Comparison of ENCODE assay signal across 20 mouse cellular contexts in genomic region chr12:116887496-116888281, GRCm38 (mm10).
A peak's percentile ranks its signal among the peaks of the same experiment; 100 is the strongest.
DNase-seq lines count a peak whose midpoint lies in the region; ATAC-seq lines count a peak whose summit lies in the region.
"Had no signal": no experiment of that assay in that cellular context is flagged by ENCODE, and none has a peak within 500 bp of the region (broad histone marks: within the 10 kb centered on the region; RNA-seq: fewer than 3 reads in every experiment).

No protein-coding gene starts in this region.

- H3K27me3 ChIP-seq in forebrain, embryonic 12.5 days: no peaks in the 10 kb centered on the region; the same call in 1 of the 2 replicates
- H3K27me3 ChIP-seq in forebrain, embryonic 11.5 days (ENCODE audit: control insufficient read depth, insufficient read depth, low read length): no peaks in the 10 kb centered on the region
- no peaks in the 10 kb centered on the region for H3K27me3 ChIP-seq in midbrain, embryonic 10.5 days (ENCODE audit: low read depth, poor library complexity, severe bottlenecking)
- no peaks in the 10 kb centered on the region for H3K27me3 ChIP-seq in midbrain, embryonic 11.5 days (ENCODE audit: control insufficient read depth, insufficient read depth, low read length)
- no peaks in the 10 kb centered on the region for H3K27me3 ChIP-seq in midbrain, embryonic 14.5 days (ENCODE audit: control insufficient read depth, insufficient read depth, low read length)
- H3K27me3 ChIP-seq: heart, embryonic 13.5 days had no signal

- no peak overlapping the region for H3K9ac ChIP-seq in forebrain, embryonic 12.5 days
- no peak overlapping the region for H3K9ac ChIP-seq in forebrain, embryonic 11.5 days (ENCODE audit: low read length)
- H3K9ac ChIP-seq in midbrain, embryonic 11.5 days (ENCODE audit: low read length): no peak overlapping the region
- no peak overlapping the region for H3K9ac ChIP-seq in midbrain, embryonic 14.5 days (replicated peaks; ENCODE audit: low read length)
- H3K9ac ChIP-seq: heart, embryonic 13.5 days had no signal

- H3K4me3 ChIP-seq in forebrain, embryonic 12.5 days (replicated peaks): no peak overlapping the region
- no peak overlapping the region for H3K4me3 ChIP-seq in forebrain, embryonic 11.5 days (ENCODE audit: low read depth, low read length)
- H3K4me3 ChIP-seq in midbrain, embryonic 10.5 days: no peak overlapping the region
- no peak overlapping the region for H3K4me3 ChIP-seq in midbrain, embryonic 11.5 days (ENCODE audit: low read depth, low read length)
- no peak overlapping the region for H3K4me3 ChIP-seq in midbrain, embryonic 14.5 days (replicated peaks; ENCODE audit: low read depth, low read length)
- H3K4me3 ChIP-seq: heart, embryonic 13.5 days had no signal

- H3K4me1 ChIP-seq in forebrain, embryonic 12.5 days: peaks cover 9% of the 10 kb centered on the region
- H3K4me1 ChIP-seq in forebrain, embryonic 11.5 days (replicated peaks; ENCODE audit: control insufficient read depth, insufficient read depth, low read length): no peaks in the 10 kb centered on the region
- H3K4me1 ChIP-seq in midbrain, embryonic 10.5 days: peaks cover 7% of the 10 kb centered on the region; the same call in 1 of the 2 replicates
- no peaks in the 10 kb centered on the region for H3K4me1 ChIP-seq in midbrain, embryonic 11.5 days (ENCODE audit: control insufficient read depth, insufficient read depth, low read length)
- peaks cover 25% of the 10 kb centered on the region for H3K4me1 ChIP-seq in midbrain, embryonic 14.5 days (ENCODE audit: control insufficient read depth, insufficient read depth, low read length)
- H3K4me1 ChIP-seq: heart, embryonic 13.5 days had no signal

- peak overlapping the region; percentile 51; the same call in 1 of the 2 replicates for H3K27ac ChIP-seq in forebrain, embryonic 12.5 days
- no peak overlapping the region for H3K27ac ChIP-seq in forebrain, embryonic 11.5 days (ENCODE audit: low read depth, low read length)
- H3K27ac ChIP-seq in midbrain, embryonic 10.5 days (replicated peaks): 0 out of 2 replicates have a peak overlapping the region, but pooled peaks have one; percentile 28
- H3K27ac ChIP-seq in midbrain, embryonic 11.5 days (ENCODE audit: low read depth, low read length): no peak overlapping the region
- peak overlapping the region; percentile 76 for H3K27ac ChIP-seq in midbrain, embryonic 14.5 days (replicated peaks; ENCODE audit: low read depth, low read length)
- H3K27ac ChIP-seq: heart, embryonic 13.5 days had no signal

- no peaks in the 10 kb centered on the region for H3K36me3 ChIP-seq in forebrain, embryonic 12.5 days (replicated peaks)
- H3K36me3 ChIP-seq in forebrain, embryonic 11.5 days (ENCODE audit: control insufficient read depth, insufficient read depth, low read length): no peaks in the 10 kb centered on the region
- H3K36me3 ChIP-seq in midbrain, embryonic 10.5 days: no peaks in the 10 kb centered on the region
- no peaks in the 10 kb centered on the region for H3K36me3 ChIP-seq in midbrain, embryonic 11.5 days (ENCODE audit: control insufficient read depth, insufficient read depth, low read length)
- no peaks in the 10 kb centered on the region for H3K36me3 ChIP-seq in midbrain, embryonic 14.5 days (ENCODE audit: control insufficient read depth, insufficient read depth, low read length)
- H3K36me3 ChIP-seq: heart, embryonic 13.5 days had no signal

- no peak overlapping the region for H3K4me2 ChIP-seq in forebrain, embryonic 12.5 days
- H3K4me2 ChIP-seq in forebrain, embryonic 11.5 days (ENCODE audit: low read depth, low read length, severe bottlenecking): no peak overlapping the region
- H3K4me2 ChIP-seq in midbrain, embryonic 11.5 days: no peak overlapping the region
- H3K4me2 ChIP-seq in midbrain, embryonic 14.5 days (ENCODE audit: low read length): no peak overlapping the region
- H3K4me2 ChIP-seq: heart, embryonic 13.5 days; liver, embryonic 11.5 days had no signal

- DNase-seq in forebrain, embryonic 11.5 days (ENCODE audit: low spot score): no peak
- DNase-seq in midbrain, embryonic 10.5 days (ENCODE audit: low spot score): no peak
- DNase-seq in midbrain, embryonic 11.5 days (ENCODE audit: low spot score, missing footprints): no peak
- peak; percentile 43 for DNase-seq in midbrain, embryonic 14.5 days
- DNase-seq in retina, embryonic 14.5 days (ENCODE audit: low spot score): peak; percentile 22
- DNase-seq in embryo, embryonic 9.5 days (ENCODE audit: extremely low spot score): no peak
- no peak for DNase-seq in urinary bladder, postnatal 14 days (ENCODE audit: low spot score)
- DNase-seq: adrenal gland, adult 2 months; cerebellum, adult 11-12 months; kidney, adult 18-20 months; kidney, postnatal 36 days; layer of hippocampus, postnatal 36 days; left cerebral cortex, postnatal 4 days; lung, adult 2 months; lung, postnatal 4 days; right cerebral cortex, adult 18-20 months; thymus, adult 2 months had no signal

- 67% methylated on average over 6 of the region's 6 CpGs for WGBS in forebrain, embryonic 12.5 days
- WGBS in forebrain, embryonic 11.5 days: 71% methylated on average over 6 of the region's 6 CpGs
- 74% methylated on average over 6 of the region's 6 CpGs for WGBS in midbrain, embryonic 10.5 days
- WGBS in midbrain, embryonic 11.5 days: 74% methylated on average over 6 of the region's 6 CpGs
- WGBS in midbrain, embryonic 14.5 days: 43% methylated on average over 6 of the region's 6 CpGs

- H3K9me3 ChIP-seq in forebrain, embryonic 12.5 days: no peaks in the 10 kb centered on the region
- no peaks in the 10 kb centered on the region for H3K9me3 ChIP-seq in forebrain, embryonic 11.5 days (ENCODE audit: control insufficient read depth, low read length)
- H3K9me3 ChIP-seq in midbrain, embryonic 10.5 days (replicated peaks): no peaks in the 10 kb centered on the region
- H3K9me3 ChIP-seq in midbrain, embryonic 11.5 days (ENCODE audit: control insufficient read depth, low read length): no peaks in the 10 kb centered on the region
- no peaks in the 10 kb centered on the region for H3K9me3 ChIP-seq in midbrain, embryonic 14.5 days (ENCODE audit: control insufficient read depth, low read length)
- H3K9me3 ChIP-seq: heart, embryonic 13.5 days had no signal

- peak; percentile 66; the same call in 1 of the 2 replicates for ATAC-seq in forebrain, embryonic 12.5 days (ENCODE audit: low FRiP score)
- ATAC-seq in forebrain, embryonic 11.5 days (replicated peaks; ENCODE audit: low FRiP score): no peak
- ATAC-seq in midbrain, embryonic 11.5 days (ENCODE audit: low FRiP score): no peak
- peak; percentile 29; the same call in 1 of the 2 replicates for ATAC-seq in midbrain, embryonic 14.5 days (ENCODE audit: low FRiP score, low TSS enrichment)

Comparison
In these comparisons a context has a peak if more than half of its experiments do, and no peak if none do; other contexts are left out.
1. ATAC-seq: peak in forebrain, embryonic 12.5 days (single experiment) and midbrain, embryonic 14.5 days (single experiment); none in forebrain, embryonic 11.5 days (single experiment) and midbrain, embryonic 11.5 days (single experiment).
2. H3K27ac ChIP-seq: peak in forebrain, embryonic 12.5 days (single experiment), midbrain, embryonic 10.5 days (single experiment) and midbrain, embryonic 14.5 days (single experiment); none in forebrain, embryonic 11.5 days (single experiment) and midbrain, embryonic 11.5 days (single experiment).
3. DNase-seq: peak in midbrain, embryonic 14.5 days (single experiment) and retina, embryonic 14.5 days (single experiment); none in forebrain, embryonic 11.5 days (single experiment), midbrain, embryonic 10.5 days (single experiment), midbrain, embryonic 11.5 days (single experiment), embryo, embryonic 9.5 days (single experiment) and urinary bladder, postnatal 14 days (single experiment).